Mouse (Mus musculus) E14TG2a.4 (cell line): ENCODE data around the gene Prox1.

ENCODE experiments used
- H3K27me3 ChIP-seq: 2 replicates; pipeline ENCODE4 v1.6.1; 2014; ENCODE audit warnings: low read length, control low read depth; ENCODE audit not compliant: insufficient read depth
- H3K36me3 ChIP-seq: 2 replicates; pipeline ENCODE4 v1.6.1; 2014; ENCODE audit warnings: low read length, control low read depth; ENCODE audit not compliant: insufficient read depth
- H3K4me1 ChIP-seq: replicated peaks from 2 replicates; pipeline ENCODE4 v1.6.1; 2014; ENCODE audit warnings: low read depth, low read length, control low read depth
- H3K4me3 ChIP-seq: replicated peaks from 2 replicates; pipeline ENCODE4 v1.5.1; 2014; ENCODE audit warnings: mild to moderate bottlenecking, low read length
- H3K9me3 ChIP-seq: 2 replicates; pipeline ENCODE4 v1.6.1; 2014; ENCODE audit warnings: low read length, control low read depth
- CTCF ChIP-seq: conservative IDR thresholded peaks from 2 replicates; pipeline ENCODE4 v1.5.1; 2014; ENCODE audit warnings: low read length
- NANOG ChIP-seq: IDR thresholded peaks from 2 replicates; pipeline ENCODE4 v1.6.1; 2014; ENCODE audit warnings: borderline replicate concordance, low read length, mixed read lengths
- POU5F1 ChIP-seq: IDR thresholded peaks from 2 replicates; pipeline ENCODE4 v1.6.1; 2014; ENCODE audit warnings: low read length, borderline replicate concordance

Prox1 gene

DNA sequence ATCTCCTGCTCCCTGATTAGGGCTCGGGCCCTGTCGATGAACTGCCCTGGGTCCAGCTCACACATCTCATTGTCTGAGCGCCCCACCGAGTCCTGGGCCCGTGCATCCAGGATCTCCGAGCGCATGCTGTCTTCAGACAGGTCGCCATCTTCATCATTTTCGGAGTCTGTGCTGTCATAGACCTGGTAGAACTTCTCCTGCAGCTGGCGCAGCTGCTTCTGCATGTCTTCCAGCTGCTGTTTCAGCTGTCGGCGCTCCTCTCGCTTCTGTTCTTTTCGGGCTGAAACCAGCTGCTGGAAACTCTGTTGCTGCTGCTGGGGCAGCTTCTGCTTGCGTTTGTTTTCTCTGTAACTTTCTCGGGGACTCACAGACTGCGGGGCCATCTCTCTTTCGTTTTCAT is 9.2 kb downstream of the Prox1 start:
- Histone ChIP-seq H3K4me1 (peaks cover 11% of the 10 kb centered on the region; the same call in 1 of the 2 replicates), H3K4me3 (no peak overlapping the region), H3K36me3 (no peaks in the 10 kb centered on the region), H3K27me3 (peaks cover 52% of the 10 kb centered on the region), H3K9me3 (no peaks in the 10 kb centered on the region)
- no peak for TF ChIP-seq CTCF
- TF ChIP-seq POU5F1, result no peak
- no peak for TF ChIP-seq NANOG

DNA sequence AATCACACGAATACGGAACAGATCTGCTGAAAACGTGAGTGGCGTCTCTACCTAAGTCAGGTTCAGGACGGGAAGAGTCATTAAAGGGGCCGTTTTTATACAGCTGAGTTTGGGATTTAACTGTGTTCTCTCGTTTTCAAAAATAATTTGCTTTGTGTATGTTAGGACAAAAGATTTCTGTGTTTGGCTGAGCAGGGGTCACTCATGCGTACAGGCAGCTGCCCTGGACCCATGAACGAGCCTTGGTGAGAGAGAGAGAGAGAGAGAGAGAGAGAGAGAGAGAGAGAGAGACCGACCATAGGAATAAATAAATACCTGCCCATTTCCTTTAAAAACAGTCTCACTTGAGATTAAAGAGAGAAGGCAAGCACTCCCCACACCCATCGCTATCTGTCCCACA is 11.1 kb downstream of the Prox1 start:
- peaks cover 42% of the 10 kb centered on the region for H3K27me3 ChIP-seq
- no peak overlapping the region for H3K4me3 ChIP-seq
- no peaks in the 10 kb centered on the region for H3K9me3 ChIP-seq
- peaks cover 11% of the 10 kb centered on the region; the same call in 1 of the 2 replicates for H3K4me1 ChIP-seq
- no peaks in the 10 kb centered on the region for H3K36me3 ChIP-seq
- no peak for TF ChIP-seq NANOG
- no peak for TF ChIP-seq POU5F1
- no peak for TF ChIP-seq CTCF

DNA sequence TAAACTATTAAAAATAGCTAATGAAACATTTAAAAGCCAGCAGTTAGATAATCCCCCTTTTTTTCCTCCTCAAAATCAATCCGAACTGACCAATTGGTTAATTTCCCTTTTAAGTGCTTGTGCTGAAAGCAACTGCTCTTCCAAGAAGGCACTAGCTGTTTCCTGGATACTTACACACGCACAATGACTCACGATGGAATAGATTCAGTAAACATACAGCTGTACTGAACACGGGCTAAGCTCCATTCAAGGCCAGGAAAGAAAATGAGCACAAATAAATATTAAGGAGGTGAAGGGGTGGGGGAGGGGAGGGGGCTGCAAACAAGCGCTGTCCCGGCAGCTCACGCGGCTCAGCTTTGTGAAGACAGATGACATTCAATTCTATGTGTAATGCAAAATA is 14.8 kb downstream of the Prox1 start:
- no peaks in the 10 kb centered on the region for H3K36me3 ChIP-seq
- H3K4me3 ChIP-seq, result no peak overlapping the region
- TF ChIP-seq NANOG, result no peak
- no peak for TF ChIP-seq POU5F1
- no peak for TF ChIP-seq CTCF
- H3K4me1 ChIP-seq, result peaks cover 2% of the 10 kb centered on the region; the same call in 1 of the 2 replicates
- H3K27me3 ChIP-seq, result peaks cover 18% of the 10 kb centered on the region
- H3K9me3 ChIP-seq, result no peaks in the 10 kb centered on the region

- Histone ChIP-seq H3K4me1 (no peaks in the 10 kb centered on the region), H3K36me3 (no peaks in the 10 kb centered on the region), H3K27me3 (peaks cover 14% of the 10 kb centered on the region), H3K4me3 (no peak overlapping the region), H3K9me3 (no peaks in the 10 kb centered on the region)
- TF ChIP-seq CTCF (no peak), POU5F1 (no peak), NANOG (no peak)
These were observed 15.5 kb downstream of the Prox1 start for GRCm38 (mm10) chr1:190155021-190155420.

DNA sequence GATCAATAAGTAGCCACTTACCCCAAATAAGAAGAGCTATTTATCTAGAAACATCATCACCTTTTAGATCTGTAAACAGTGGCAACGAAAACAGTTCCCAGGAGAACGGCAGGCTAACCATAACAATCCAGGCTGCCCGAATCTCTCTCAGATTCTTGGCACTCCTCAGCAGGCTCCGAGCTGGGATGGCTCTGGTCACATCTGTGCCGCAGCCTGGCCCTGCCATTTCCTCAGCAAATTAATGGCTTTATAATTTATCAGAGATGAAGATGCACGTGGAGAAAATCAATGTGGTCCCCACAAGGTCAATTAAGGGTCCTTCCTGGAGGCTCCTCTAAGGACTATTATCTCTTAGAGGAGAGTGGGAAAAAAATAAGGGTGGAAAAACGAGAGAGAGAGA is 16.2 kb downstream of the Prox1 start:
- no peaks in the 10 kb centered on the region for H3K4me1 ChIP-seq

GRCm38 (mm10) chr1:190152603-190153002 is 17.9 kb downstream of the Prox1 start:
- Histone ChIP-seq H3K4me3 (no peak overlapping the region), H3K27me3 (peaks cover 12% of the 10 kb centered on the region), H3K4me1 (no peaks in the 10 kb centered on the region), H3K9me3 (no peaks in the 10 kb centered on the region), H3K36me3 (no peaks in the 10 kb centered on the region)
- TF ChIP-seq NANOG, result no peak
- no peak for TF ChIP-seq CTCF
- no peak for TF ChIP-seq POU5F1

More for the DNA sequence above, 16.2 kb downstream of the Prox1 start:
- Histone ChIP-seq H3K27me3 (peaks cover 18% of the 10 kb centered on the region), H3K36me3 (no peaks in the 10 kb centered on the region), H3K9me3 (no peaks in the 10 kb centered on the region), H3K4me3 (no peak overlapping the region)
- TF ChIP-seq CTCF, result no peak
- TF ChIP-seq NANOG, result no peak
- no peak for TF ChIP-seq POU5F1

GRCm38 (mm10) chr1:190149233-190149741 is 21.2 kb downstream of the Prox1 start:
- no peaks in the 10 kb centered on the region for H3K4me1 ChIP-seq
- H3K27me3 ChIP-seq, result peaks cover 12% of the 10 kb centered on the region
- no peaks in the 10 kb centered on the region for H3K9me3 ChIP-seq
- TF ChIP-seq NANOG, result no peak
- no peak for TF ChIP-seq CTCF
- TF ChIP-seq POU5F1, result no peak
- no peak overlapping the region for H3K4me3 ChIP-seq
- no peaks in the 10 kb centered on the region for H3K36me3 ChIP-seq

DNA sequence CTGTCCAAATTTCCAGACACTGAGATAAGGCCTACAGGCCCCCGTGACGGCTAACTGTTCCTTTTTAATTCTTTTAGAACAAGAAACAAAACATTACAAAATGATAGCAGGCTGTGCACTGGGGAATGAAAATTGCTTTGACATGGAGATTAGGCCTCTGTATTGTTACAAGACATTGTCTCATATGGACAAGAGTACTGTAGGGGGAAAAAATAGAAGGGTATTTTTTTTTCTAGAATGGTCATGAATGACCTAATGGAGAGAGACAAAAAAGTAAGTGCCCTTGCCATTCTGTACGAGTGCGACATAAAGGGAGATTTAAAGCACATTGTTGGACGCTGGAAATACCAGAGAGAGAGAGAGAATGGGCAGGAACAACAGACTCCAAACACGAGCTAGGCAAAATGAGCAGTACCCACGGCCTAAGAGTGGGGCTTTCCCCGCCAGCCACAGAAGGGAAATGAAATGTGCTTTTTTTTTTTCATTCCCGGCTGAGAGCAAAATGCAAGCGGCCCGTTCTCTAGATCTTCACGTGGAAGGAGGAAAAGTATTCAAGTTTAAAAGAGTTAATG is 21.8 kb downstream of the Prox1 start:
- TF ChIP-seq NANOG (no peak), CTCF (no peak), POU5F1 (no peak)
- H3K36me3 ChIP-seq, result no peaks in the 10 kb centered on the region
- no peaks in the 10 kb centered on the region for H3K4me1 ChIP-seq

DNA sequence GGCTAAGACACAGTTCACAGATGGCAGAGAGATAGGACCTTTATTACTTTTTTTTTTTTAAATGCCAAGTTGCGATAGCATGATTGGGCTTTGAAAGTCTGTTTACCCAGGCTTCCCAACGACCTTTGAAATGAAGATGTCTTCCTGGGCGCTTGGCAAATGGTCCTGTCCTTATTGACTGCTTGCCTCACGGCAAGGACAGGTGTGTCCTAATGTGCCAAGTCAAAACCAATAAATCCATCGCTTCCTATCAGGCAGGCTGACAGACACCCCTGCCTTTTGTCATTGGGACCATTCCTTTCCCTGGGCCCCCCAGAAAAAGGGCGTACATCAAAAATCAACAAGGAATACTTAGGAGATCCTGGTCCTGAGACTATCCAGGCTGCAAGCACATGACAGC is 22.7 kb downstream of the Prox1 start:
- H3K4me3 ChIP-seq, result no peak overlapping the region

More for the DNA sequence above, 21.8 kb downstream of the Prox1 start:
- no peak overlapping the region for H3K4me3 ChIP-seq
- no peaks in the 10 kb centered on the region for H3K9me3 ChIP-seq
- peaks cover 11% of the 10 kb centered on the region for H3K27me3 ChIP-seq

More for the DNA sequence above, 22.7 kb downstream of the Prox1 start:
- Histone ChIP-seq H3K4me1 (no peaks in the 10 kb centered on the region), H3K27me3 (peaks cover 6% of the 10 kb centered on the region; the same call in 1 of the 2 replicates), H3K36me3 (no peaks in the 10 kb centered on the region), H3K9me3 (no peaks in the 10 kb centered on the region)
- TF ChIP-seq POU5F1 (no peak), CTCF (no peak), NANOG (no peak)
